Mouse (Mus musculus) activated CD4-positive, CD25-positive, alpha-beta regulatory T cell, adult 4 months (primary cell): ENCODE measurements around the gene Nsd1. TPM values are rescaled to one million over a fixed set of nuclear protein-coding genes. Genes with fewer than 3 reads are reported as not detected.
"Not testable (repeated sequence)": the region's sequence is repeated elsewhere in the genome, so short reads cannot be mapped to it uniquely, and the experiment has no call there.

Experiments used
- ATAC-seq: one replicate; pipeline ENCODE4 v1.8.0; 2017
- polyA plus RNA-seq, 2 experiments: library from polyadenylated mRNA; unstranded; fragments of 100-300 nt; shearing (Covaris generic); gene quantifications; one replicate each; pipeline ENCODE4 v1.2.1; 2017

The Nsd1 gene
- 10 to 100 TPM; 53.0 to 53.8 TPM for polyA plus RNA-seq

DNA sequence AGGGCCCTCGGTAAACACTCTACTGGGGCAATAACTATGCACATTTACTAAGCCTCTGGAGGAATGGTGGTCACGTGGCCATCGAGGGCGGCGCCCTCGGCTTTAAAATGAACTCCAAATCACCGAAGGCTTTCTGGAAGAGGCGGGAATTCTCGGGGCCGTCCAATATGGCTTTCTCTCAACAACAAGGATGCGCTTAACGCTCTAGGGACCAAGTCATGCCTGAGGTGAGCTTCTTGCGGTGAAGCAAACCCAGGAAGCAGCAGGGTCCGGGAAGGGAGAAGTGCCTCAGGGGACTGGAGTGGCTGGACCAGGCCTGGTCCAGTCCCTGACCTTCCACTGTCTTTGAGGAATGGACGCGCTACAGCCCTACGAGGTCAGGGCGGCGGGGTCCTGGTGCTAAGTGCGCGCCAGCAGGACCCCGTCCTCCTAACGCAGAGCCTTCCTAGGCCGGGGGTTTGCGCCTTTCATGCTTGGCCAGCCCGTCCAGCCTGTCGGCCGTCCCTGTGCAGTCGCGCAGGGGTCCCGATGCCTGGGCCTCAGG, at the start of gene Nsd1:
Nsd1 (plus strand) TSS at position 134 of the 544 bp plus-strand sequence.
- ATAC-seq: no peak

DNA sequence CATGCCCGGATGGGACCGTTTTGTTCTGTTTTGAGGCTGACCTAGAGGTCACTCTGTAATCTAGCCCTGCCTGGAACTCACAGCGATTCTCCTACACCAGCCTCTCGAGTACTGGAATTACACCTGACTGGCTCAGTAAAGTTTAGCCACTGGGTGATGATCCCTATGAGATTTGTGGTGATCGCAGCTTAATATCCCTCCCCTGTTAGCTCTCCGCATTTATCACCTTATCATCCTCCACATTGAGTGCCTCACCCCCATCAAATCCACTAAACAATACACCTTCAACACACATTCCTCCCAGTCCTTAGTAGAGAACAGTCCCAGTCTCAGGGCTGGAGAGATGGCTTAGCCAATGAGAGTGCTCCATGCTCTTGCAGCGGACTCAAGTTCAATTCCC, 47.2 kb upstream of the Nsd1 start:
- ATAC-seq: no peak

DNA sequence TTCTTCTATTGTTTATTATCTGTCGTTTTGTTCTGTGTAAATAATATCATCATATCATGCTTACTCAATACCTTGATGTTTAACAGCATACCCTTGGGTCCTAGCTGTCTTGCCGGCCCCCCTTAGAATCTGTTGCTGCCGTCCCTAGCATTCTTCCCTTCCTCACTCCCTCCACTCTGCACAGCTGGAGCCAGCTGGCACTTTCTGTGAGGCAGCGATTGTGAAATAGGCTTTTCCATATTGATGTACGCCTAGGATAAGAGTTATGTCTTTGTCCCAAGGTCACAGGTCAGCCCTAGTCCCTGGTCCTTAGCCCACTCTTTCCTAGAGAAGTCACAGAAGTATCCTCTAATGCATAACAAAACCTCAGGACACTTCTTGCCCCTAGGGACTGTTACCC, 46.0 kb upstream of the Nsd1 start:
- ATAC-seq: no peak

DNA sequence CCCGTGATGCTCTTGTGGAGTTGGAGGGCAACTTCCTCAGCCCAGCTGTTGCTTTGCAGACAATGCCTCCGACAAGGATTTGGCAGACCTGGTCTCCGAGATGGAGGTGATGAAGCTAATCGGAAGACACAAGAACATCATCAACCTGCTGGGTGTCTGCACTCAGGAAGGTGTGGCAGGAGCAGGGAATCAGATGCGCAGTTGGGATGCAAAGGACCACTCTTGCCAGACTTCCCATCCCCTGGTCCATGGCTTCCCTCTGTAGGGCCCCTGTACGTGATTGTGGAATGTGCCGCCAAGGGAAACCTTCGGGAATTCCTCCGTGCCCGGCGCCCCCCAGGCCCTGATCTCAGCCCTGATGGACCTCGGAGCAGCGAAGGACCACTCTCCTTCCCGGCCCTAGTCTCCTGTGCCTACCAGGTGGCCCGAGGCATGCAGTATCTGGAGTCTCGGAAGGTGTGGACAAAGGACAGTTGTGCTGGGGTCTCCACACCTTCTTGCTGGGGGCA, 43.7 kb upstream of the Nsd1 start:
- ATAC-seq: no peak

DNA sequence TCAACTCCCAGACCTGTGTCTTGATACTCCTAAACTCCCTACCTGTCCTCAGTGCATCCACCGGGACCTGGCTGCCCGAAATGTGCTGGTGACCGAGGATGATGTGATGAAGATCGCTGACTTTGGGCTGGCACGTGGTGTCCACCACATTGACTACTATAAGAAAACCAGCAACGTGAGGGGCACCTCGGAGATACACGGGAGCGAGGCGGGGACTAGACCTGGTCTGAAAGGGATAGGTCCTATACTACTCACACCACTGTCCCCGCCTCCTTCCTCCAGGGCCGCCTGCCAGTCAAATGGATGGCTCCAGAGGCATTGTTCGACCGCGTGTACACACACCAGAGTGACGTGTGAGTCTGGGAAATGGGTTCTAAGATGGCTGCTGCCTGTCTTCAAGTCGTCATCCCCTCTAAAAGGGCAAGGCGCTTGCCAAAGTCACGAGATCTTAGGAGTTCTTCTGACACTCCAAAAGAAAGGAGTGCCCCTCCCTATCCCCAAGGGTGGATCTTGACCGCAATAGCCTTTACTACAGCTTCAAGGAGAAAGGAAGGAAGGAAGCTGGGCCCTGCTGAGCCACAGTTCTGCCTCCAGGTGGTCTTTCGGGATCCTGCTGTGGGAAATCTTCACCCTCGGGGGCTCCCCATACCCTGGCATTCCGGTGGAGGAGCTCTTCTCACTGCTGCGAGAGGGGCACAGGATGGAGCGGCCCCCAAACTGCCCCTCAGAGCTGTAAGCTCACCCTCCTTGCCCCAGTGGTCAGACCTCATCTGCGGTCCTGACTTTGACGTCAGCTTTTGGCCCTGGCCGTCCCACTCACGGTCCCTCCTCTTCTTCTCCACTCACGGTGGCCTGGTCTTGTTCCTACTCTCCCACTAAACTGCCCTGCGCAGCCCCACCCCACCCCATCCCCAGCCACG, 42.5 kb upstream of the Nsd1 start:
- no peak for ATAC-seq

DNA sequence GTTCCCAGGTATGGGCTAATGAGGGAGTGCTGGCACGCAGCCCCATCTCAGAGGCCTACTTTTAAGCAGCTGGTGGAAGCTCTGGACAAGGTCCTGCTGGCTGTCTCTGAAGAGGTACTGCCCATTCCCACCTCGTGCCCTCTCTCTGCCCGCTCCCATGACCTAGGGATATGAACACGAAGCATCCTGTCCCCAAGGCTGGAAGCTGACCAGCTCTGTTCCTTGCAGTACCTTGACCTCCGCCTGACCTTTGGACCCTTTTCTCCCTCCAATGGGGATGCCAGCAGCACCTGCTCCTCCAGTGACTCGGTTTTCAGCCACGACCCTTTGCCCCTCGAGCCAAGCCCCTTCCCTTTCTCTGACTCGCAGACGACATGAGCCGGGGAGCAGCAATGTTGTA, 41.8 kb upstream of the Nsd1 start:
- no peak for ATAC-seq

DNA sequence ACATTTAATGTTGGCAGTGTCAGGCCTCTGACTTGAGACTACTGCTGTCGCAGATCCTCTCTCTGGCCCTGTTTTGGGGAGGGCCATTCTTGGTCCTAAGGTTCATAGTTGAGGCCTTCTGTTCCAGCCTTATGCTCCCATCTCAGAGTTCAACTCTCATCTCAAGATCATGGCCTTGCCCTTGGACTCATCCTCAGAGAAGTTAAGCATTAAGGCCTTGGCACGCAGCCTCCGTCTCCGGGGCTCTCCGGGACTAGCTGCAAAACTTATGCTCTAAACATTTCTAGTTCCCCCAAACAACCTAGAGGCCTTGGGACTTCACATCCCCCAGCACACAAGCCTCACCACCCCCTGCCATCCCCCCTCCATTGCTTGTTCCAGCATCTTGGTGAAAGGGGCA, 41.3 kb upstream of the Nsd1 start:
- ATAC-seq: no peak

DNA sequence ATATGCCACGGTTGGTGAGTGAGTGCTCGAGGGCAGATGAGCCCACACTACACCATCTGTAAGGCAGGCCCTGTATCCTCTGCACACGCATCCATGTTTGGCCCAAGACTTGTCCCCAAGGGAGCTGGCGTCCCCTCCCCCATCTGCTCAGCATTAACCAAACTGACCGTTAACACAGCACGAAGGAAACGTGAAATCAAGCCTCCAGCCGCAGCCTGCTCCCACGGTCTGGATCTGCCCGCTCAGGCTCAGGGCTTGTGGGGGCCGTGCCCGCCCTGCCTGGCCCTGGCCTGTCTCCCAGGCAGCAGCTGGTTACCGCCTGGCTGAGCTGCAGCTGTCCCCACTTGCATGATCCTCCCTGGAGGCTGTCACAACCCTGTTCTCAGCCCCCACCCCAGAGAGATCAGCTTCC, 40.6 kb upstream of the Nsd1 start:
- no peak for ATAC-seq

DNA sequence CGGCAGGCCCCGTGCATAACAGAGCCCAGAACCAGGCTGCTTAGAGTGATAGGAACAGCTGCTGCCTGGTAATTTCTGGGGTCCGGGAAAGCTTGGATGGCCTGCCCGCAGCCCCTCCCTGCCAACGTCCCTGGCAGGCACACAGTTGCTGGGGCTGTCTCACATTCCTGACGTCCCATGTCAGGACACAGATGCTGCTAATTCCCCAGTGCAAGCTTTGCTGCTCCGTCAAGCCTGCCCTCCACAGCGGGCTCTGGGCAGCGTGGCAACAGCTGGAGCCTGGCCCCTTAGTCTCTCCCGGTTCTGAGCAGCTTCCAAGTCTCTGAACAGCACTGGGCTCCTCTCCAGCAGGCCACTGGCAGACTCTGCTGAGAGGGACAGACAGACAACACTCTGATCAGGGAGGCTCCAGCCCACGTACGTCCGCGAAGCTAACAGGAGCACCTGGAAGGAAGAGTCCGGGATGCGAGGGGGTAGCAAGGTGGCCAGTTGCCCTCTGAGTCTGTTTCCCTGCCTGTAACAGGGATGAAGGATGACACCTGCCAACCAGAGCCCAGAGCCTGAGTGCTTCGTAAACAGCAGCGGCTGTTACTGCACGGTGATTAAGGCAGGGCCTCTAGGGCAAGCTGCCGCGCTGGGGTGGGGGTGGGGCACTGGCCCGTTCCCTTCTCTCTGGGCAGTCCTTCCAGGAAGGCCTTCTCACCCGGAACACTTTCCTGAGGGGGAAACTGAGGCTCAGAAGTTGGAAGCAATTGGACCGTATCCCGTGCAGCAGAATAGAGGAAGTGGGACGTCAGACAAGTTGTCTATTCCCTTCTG, 37.9 kb upstream of the Nsd1 start:
- no peak for ATAC-seq

DNA sequence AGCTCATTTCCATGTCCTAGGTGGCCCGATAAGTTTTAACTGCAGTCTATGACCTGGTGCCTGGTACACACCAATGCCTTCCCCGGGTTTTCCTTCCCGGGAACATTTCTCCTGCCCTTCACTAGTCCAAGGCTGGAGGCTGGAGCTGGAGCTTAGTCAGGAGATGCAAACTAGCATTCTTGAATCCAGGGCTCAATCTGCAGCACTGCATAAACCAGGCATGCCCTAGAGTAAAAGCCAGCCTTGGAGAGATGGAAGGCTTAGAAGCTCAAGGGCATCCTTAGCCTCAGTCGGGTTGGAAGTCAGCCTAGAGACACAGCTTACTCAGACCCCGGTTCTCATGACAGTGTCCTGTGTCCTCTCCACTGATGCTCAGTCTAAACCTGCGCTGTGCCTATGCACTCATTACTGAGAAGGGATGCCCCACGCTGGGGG, 37.2 kb upstream of the Nsd1 start:
- ATAC-seq: no peak

DNA sequence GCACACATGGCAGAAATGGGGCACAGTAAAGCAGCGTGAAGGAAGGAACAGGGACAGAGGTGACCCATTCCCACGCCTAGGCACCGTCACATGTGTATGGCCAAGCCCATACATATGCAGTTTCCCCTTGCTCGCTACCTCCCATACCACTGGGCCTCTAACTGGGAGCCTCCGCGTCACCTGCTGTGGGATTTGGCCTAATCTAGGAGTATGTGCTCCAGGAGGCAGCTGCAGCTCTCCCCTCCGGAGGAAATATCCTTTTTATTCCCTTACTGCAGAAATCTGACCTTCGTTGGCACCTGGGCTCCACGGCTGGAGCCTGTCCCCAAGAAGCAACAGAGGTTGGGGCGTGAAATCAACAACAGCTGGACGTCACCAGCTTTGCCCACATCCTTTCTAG, 35.2 kb upstream of the Nsd1 start:
- ATAC-seq: no peak

DNA sequence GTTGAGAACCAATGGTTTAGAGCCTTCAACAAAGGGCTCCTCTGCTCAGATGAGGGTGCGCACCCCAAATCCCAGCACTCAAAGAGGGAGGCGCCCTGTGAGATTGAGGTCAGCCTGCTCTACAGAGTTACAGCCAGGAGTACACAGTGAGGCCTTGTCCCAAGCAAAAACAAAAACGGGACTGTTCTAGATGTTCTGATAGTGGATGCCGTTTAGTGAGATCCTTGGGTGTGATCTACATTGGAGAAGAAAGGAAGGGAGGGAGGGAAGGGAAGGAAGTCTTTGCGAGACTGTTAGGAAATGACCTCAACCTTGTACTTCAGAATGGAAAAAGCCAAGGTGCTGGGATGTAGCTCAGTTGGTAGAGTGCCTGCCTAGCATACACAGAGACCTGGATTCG, 33.3 kb upstream of the Nsd1 start:
- ATAC-seq: no peak

DNA sequence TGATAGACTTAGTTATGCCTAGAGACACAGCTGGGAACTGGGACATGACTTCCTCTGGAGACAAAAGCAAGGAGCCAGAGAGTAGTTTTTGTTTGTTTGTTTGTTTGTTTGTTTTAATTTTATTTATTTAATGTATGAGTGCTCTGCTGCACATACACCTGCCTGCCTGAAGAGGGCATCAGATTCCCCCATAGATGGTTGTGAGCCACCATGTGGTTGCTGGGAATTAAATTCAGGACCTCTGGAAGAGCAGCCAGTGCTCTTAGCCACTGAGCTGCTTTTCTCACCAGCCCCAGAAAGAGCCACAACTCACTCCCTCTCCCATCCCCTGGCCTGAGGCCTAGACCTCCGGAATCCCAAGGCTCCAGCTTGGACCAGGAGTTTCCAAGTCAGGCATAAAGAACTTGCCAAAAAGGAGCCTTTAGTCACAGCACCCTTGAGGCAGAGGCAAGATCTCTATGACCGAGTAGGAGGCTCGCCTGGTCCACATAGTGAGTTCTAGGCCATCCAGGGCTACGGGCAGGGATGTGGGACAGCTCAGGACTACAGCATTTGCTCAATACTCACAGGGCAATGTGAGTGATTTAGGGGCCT, 31.6 kb upstream of the Nsd1 start:
- no peak for ATAC-seq

DNA sequence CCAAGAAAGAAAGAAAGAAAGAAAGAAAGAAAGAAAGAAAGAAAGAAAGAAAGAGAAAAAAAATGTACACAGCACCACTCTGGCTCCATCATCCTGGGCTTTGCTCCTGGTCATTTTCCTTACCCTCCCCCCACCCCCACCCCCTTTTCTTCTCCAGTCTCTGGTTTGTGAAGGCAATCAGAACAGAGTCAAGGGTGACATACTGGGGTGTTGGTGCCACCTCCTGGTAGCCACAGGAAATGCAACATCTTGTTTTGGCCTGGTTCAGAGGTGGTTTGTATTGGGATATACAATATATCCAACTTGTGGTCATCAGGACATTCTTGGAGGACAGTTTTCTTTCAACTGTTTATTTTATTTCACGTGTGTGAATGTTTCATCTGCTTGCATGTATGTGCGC, 31.0 kb upstream of the Nsd1 start:
- peak; percentile 40 for ATAC-seq

DNA sequence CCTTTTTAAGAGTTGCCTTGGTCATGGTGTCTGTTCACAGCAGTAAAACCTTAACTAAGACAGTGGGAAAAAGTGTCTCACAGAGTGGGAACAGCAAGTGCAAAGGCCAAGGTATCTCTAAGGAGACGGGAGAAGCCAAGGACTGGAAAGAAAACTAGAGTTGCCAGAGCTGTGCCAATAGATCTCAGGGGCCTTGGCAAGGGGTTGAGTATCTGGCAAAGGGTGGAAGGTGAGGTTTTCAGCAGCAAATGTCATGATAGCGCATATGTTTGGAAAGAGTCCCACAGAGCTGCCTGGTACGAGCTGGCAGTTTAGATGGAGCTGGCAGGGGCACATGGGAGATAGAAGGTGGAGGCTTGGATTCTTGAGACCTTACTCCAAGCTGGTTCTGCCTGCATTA, 30.0 kb upstream of the Nsd1 start:
- ATAC-seq: no peak

DNA sequence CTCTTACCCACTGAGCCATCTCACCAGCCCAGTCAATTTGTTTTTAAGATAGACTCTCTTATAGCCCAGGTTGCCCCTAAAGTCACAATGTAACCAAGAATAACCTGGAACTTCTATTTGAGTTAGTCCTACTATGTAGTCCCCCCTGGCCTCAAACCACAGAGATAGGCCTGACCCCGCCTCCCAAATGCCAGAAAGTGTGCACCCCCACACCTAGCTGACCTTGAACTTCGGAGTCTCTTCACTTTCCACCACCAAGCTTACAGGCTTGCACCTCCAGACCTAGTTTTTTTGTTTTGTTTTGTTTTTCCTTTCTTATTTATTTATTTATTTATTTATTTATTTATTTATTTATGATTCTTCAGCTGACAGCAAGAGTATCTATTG, 27.8 kb upstream of the Nsd1 start:
- ATAC-seq: no peak

DNA sequence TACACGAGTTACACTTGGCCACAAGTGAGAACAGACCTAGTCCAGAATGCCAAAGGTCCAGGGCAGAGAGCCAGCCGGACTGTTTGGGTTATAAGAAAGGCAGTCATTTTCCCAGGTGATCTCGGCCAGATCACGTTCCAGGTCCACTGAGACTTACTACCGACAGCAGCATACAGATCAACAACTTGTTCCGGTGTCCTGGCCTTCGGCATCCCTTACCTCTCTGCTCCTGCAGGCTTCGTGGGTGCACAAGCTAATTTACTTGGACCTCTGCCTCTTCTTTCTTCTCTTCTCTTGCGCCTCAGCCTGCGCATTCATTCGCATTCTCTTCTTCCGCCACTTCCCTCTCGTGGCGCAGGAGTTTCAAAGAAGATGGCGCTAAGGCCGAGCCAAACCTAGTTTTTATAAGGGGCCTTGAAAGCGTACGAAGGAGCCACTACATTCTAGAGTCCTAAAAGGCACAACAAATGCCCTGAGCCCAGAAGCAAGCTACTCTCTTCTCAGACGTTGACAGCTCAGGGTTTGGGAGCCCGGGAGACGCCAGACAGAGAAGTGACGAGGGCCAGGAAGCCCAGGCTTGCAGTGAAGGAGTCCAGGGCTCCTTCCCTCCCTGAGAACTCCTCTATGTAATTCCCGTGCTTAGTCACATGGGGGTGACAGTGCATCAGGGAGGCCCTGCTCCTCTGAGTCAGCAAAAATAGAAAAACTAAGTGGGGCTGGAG, 27.2 kb upstream of the Nsd1 start:
- ATAC-seq: peak; percentile 28

DNA sequence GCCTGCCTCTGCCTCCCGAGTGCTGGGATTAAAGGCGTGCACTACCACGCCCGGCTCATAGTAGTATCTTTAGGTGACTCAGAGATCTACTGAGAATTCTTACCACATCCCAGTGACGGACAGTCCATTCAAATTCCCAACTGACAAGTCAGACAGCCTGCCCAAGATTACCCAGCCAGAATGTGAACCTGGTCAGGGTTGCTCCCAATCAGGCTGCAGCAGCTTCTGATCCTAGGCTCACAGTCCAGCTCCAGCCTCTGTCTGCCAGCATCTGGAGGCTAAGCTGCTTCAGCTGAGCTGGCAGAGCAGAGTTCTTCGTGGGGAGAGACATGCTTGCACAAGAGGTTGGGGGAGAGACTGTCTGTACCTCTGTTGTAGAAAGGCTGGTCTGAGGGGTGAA, 26.2 kb upstream of the Nsd1 start:
- ATAC-seq: no peak

DNA sequence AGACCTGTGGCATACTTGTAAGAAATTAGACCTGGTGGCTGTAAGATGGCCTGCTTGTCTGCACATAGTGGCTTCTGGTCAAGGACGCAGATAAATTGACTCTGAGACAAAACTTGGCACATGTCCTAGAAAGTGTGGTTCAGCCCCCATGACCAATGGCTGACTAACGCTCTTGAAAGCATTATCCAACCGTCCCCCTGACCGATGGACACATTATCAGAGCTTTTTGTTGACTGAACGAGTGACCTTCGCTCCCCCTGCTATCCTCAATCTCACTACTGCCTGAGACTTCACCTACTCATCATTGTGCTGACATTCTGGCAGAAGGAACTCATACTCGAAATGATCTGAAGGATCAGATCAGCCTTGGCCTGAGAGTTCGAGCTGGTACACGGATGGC, 22.5 kb upstream of the Nsd1 start:
- ATAC-seq: not testable (repeated sequence)

DNA sequence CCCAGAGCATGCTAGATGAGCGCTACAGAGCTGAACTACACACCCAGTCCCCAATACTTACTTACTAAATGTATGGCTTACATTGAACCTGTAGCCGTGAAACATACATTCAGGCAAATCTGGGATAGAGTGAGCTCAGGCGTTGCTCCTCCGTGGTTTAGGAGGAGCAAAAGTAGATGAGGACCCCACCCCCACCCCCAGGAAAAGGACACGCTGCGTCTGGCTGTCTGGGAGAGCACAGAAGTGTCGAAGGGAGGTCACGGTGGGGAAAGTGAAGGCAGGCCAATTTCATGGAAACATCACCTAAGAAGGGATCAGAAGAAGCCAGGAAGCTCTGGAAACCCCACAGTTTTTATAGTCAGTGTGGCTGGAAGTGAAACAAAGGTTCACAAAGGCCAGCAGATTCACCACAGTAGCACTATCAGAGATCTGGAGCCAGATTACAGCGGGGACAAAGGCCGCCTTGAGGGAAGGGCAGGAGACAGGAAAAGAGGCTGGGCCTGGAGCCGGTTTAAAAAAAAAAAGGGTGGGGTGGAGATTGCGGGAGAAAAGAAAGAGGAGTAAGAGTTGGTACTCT, 20.0 kb upstream of the Nsd1 start:
- ATAC-seq: no peak

DNA sequence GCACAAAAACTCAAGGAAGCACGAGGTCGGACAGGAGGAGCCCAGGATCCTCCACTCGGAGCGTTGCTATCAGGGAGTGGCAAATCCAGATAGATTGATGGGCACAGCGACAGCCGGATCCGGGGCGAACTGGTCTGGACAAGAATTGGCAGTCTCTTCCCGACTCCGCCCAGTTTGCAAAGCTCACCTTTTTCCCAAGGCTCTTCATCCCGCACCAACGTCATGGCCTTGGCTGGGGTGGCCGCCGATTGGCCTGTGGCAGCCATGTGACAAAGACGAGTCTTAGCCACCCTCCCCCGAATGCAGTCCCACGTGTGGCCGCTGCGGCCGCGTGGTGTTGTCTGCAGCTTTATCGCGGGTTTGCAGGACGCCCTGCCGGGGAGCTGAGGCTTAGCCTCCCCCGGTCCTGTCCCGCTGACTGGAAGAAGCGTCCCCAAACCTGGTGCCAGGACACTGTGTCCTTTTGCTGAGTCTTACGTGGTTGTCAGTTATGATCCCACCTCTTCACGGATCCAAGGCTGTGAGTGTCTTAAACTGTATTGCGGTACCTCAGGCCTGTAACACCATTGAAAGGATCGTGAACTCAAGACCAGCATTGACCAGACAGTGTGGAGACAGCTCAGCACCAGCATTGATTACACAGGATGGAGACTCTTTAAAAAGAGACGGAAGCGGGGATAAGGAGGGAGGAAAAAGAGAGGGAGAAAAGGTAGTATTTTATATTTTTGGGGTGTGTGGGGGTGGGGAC, 19.3 kb upstream of the Nsd1 start:
- ATAC-seq: peak; percentile 100
